Mouse (Mus musculus) testis, adult 2 months (tissue): ENCODE measurements around the gene Tbc1d17.

Source experiments
- CTCF ChIP-seq: fragments of 200-500 bp; IDR thresholded peaks from 2 replicates; pipeline ENCODE4 v1.5.1; 2012; ENCODE audit warnings: low read depth, mild to moderate bottlenecking, inconsistent platforms, low read length, moderate library complexity; ENCODE audit not compliant: control insufficient read depth, insufficient read depth, insufficient replicate concordance
- POLR2A ChIP-seq: fragments of 200-500 bp; IDR thresholded peaks from 2 replicates; pipeline ENCODE4 v1.6.1; 2012; ENCODE audit warnings: low read depth, mild to moderate bottlenecking, inconsistent platforms, low read length, moderate library complexity; ENCODE audit not compliant: control insufficient read depth

GRCm38 (mm10) chr7:44862434-44862833, 13.6 kb upstream of the Tbc1d17 start:
- TF ChIP-seq POLR2A (no peak), CTCF (no peak)
